Comparison of ENCODE assay signal across 14 mouse cellular contexts in the genomic region with DNA sequence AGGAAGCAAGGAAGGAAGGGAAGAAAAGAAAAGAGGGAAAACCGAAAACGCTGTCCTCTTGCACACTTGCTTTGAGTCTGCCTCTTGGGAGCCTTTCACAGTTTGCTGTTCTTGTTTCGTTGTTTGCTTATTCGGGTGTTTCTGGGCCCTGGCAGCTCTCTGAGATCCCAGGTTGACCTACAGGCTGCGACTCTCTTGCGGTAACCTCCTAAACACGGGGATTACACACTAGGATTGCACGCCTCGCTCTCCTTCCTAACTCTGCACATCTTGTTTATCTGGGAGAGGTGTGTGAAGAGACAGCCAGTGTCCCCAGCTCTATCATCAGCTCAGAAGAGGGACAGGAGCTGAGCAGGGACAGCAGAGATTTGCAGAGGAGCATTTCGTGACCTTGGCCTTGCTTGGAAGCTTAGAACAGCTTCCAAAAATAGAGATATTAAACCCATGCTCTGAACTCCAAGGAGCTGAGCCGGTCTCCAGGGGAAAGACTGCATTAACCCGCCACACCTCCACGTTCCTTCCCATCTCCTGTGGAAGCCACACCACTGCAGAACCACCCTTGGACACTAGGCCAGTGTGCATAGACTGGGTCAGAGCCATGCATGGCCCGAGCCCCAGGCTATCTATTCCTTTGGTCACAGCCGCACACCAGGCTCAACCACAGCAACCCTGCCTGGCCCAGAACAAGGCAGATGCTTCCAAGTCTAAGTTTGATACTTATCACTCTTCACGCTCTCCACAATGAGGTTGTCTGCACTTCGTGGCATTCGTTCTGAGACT. TPM values are rescaled to one million over a fixed set of nuclear protein-coding genes. Genes with fewer than 3 reads are reported as not detected.
DNase-seq lines count a peak whose midpoint lies in the region; ATAC-seq and TF ChIP-seq lines count a peak whose summit lies in the region.
"Had no signal": no experiment of that assay in that cellular context is flagged by ENCODE, and none has a peak within 500 bp of the region (broad histone marks: within the 10 kb centered on the region; RNA-seq: fewer than 3 reads in every experiment).

No protein-coding gene starts in this region.

- H3K9ac ChIP-seq in heart, embryonic 11.5 days (ENCODE audit: low read depth, low read length) = peak overlapping the region; percentile 49; the same call in 1 of the 2 replicates
- H3K9ac ChIP-seq in stomach, embryonic 16.5 days (ENCODE audit: low read length) = peak overlapping the region; percentile 35; the same call in 1 of the 2 replicates
- H3K9ac ChIP-seq in stomach, postnatal 0 days (ENCODE audit: low read length) = no peak overlapping the region
- H3K9ac ChIP-seq in hindbrain, embryonic 11.5 days (ENCODE audit: low read depth, low read length) = no peak overlapping the region
- H3K9ac ChIP-seq: forebrain, embryonic 15.5 days; midbrain, embryonic 12.5 days had no signal

- H3K27ac ChIP-seq in heart, embryonic 11.5 days (ENCODE audit: low read depth, low read length) = peak overlapping the region; percentile 79
- H3K27ac ChIP-seq in stomach, embryonic 16.5 days (ENCODE audit: low read length) = no peak overlapping the region
- no peak overlapping the region for H3K27ac ChIP-seq in stomach, postnatal 0 days (replicated peaks)
- H3K27ac ChIP-seq in hindbrain, embryonic 11.5 days (ENCODE audit: low read depth, low read length) = no peak overlapping the region
- H3K27ac ChIP-seq: forebrain, embryonic 15.5 days; midbrain, embryonic 12.5 days had no signal

- ATAC-seq in heart, embryonic 11.5 days (replicated peaks; ENCODE audit: insufficient number of reproducible peaks, low FRiP score, low TSS enrichment) = no peak
- no peak for ATAC-seq in stomach, embryonic 16.5 days (ENCODE audit: insufficient read depth, low FRiP score)
- no peak for ATAC-seq in stomach, postnatal 0 days (ENCODE audit: low FRiP score, low TSS enrichment)
- ATAC-seq in hindbrain, embryonic 11.5 days (ENCODE audit: low FRiP score) = no peak
- ATAC-seq: forebrain, embryonic 15.5 days; Patski had no signal

- TF ChIP-seq EP300 in stomach, postnatal 0 days (optimal IDR thresholded peaks at IDR 0.05) = no peak

- WGBS in heart, embryonic 11.5 days (ENCODE audit: insufficient replicate concordance) = 51% methylated on average over 18 of the region's 18 CpGs
- WGBS in stomach, embryonic 16.5 days = 73% methylated on average over 18 of the region's 18 CpGs
- WGBS in stomach, postnatal 0 days = 63% methylated on average over 18 of the region's 18 CpGs
- WGBS in hindbrain, embryonic 11.5 days = 85% methylated on average over 18 of the region's 18 CpGs

- TF ChIP-seq CTCF in stomach, postnatal 0 days (IDR thresholded peaks at IDR 0.05; ENCODE audit: low read depth) = no peak

- peaks cover 22% of the 10 kb centered on the region for H3K4me1 ChIP-seq in heart, embryonic 11.5 days (ENCODE audit: control insufficient read depth, insufficient read depth, low read length)
- no peaks in the 10 kb centered on the region for H3K4me1 ChIP-seq in stomach, embryonic 16.5 days (ENCODE audit: control insufficient read depth, insufficient read depth, low read length)
- no peaks in the 10 kb centered on the region for H3K4me1 ChIP-seq in stomach, postnatal 0 days (replicated peaks; ENCODE audit: control insufficient read depth, insufficient read depth)
- H3K4me1 ChIP-seq in hindbrain, embryonic 11.5 days (replicated peaks; ENCODE audit: control insufficient read depth, insufficient read depth, low read length) = no peaks in the 10 kb centered on the region
- H3K4me1 ChIP-seq: forebrain, embryonic 15.5 days; midbrain, embryonic 12.5 days had no signal

- H3K4me2 ChIP-seq in heart, embryonic 11.5 days = peak overlapping the region; percentile 16; the same call in 1 of the 2 replicates
- no peak overlapping the region for H3K4me2 ChIP-seq in stomach, embryonic 16.5 days (ENCODE audit: low read depth, low read length)
- H3K4me2 ChIP-seq in stomach, postnatal 0 days (replicated peaks; ENCODE audit: low read depth) = no peak overlapping the region
- H3K4me2 ChIP-seq in hindbrain, embryonic 11.5 days (replicated peaks; ENCODE audit: low read depth, low read length) = no peak overlapping the region
- H3K4me2 ChIP-seq: forebrain, embryonic 15.5 days; midbrain, embryonic 12.5 days had no signal

- intact Hi-C loops in heart, postnatal 36 days (cut with DNase I) = no loop called here

- H3K36me3 ChIP-seq in heart, embryonic 11.5 days (ENCODE audit: control insufficient read depth, insufficient read depth, low read length) = peaks cover 10% of the 10 kb centered on the region
- no peaks in the 10 kb centered on the region for H3K36me3 ChIP-seq in stomach, embryonic 16.5 days (ENCODE audit: control insufficient read depth, insufficient read depth, low read length)
- H3K36me3 ChIP-seq in stomach, postnatal 0 days (ENCODE audit: control insufficient read depth, insufficient read depth, low read length) = peaks cover 7% of the 10 kb centered on the region
- peaks cover 2% of the 10 kb centered on the region; the same call in 1 of the 2 replicates for H3K36me3 ChIP-seq in hindbrain, embryonic 11.5 days (ENCODE audit: control insufficient read depth, insufficient read depth, low read length)

- DNase-seq in adrenal gland, postnatal 10 days = peak; percentile 45
- no peak for DNase-seq in adrenal gland, postnatal 25 days
- DNase-seq in heart, postnatal 36 days = no peak
- DNase-seq in stomach, postnatal 0 days (ENCODE audit: low spot score) = no peak
- DNase-seq in hindbrain, embryonic 11.5 days (ENCODE audit: low spot score) = no peak
- no peak for DNase-seq in thymus, postnatal 25 days
- DNase-seq: cerebellum, postnatal 10 days; kidney, adult 8-10 months had no signal

- no peak overlapping the region for H3K4me3 ChIP-seq in heart, embryonic 11.5 days (ENCODE audit: low read depth, low read length)
- no peak overlapping the region for H3K4me3 ChIP-seq in stomach, embryonic 16.5 days (replicated peaks; ENCODE audit: low read length)
- H3K4me3 ChIP-seq in stomach, postnatal 0 days (ENCODE audit: low read depth, low read length) = no peak overlapping the region
- H3K4me3 ChIP-seq in hindbrain, embryonic 11.5 days (ENCODE audit: low read depth, low read length) = no peak overlapping the region
- H3K4me3 ChIP-seq: forebrain, embryonic 15.5 days; midbrain, embryonic 12.5 days had no signal

- no peaks in the 10 kb centered on the region for H3K27me3 ChIP-seq in heart, embryonic 11.5 days (ENCODE audit: control insufficient read depth, insufficient read depth, low read length)
- H3K27me3 ChIP-seq in stomach, embryonic 16.5 days (ENCODE audit: control insufficient read depth, insufficient read depth, low read length) = no peaks in the 10 kb centered on the region
- no peaks in the 10 kb centered on the region for H3K27me3 ChIP-seq in stomach, postnatal 0 days (ENCODE audit: control insufficient read depth, insufficient read depth, low read length)
- H3K27me3 ChIP-seq in hindbrain, embryonic 11.5 days (ENCODE audit: control insufficient read depth, insufficient read depth, low read length) = no peaks in the 10 kb centered on the region
- H3K27me3 ChIP-seq: forebrain, embryonic 15.5 days; midbrain, embryonic 12.5 days; Patski had no signal

- H3K9me3 ChIP-seq in heart, embryonic 11.5 days (replicated peaks; ENCODE audit: control insufficient read depth, low read length) = no peaks in the 10 kb centered on the region
- no peaks in the 10 kb centered on the region for H3K9me3 ChIP-seq in stomach, embryonic 16.5 days (replicated peaks; ENCODE audit: control insufficient read depth, low read length)
- no peaks in the 10 kb centered on the region for H3K9me3 ChIP-seq in stomach, postnatal 0 days (ENCODE audit: control insufficient read depth, low read length)
- no peaks in the 10 kb centered on the region for H3K9me3 ChIP-seq in hindbrain, embryonic 11.5 days (ENCODE audit: control insufficient read depth, low read length)
- H3K9me3 ChIP-seq: forebrain, embryonic 15.5 days; midbrain, embryonic 12.5 days had no signal

RNA-seq across cellular contexts. Expression of gene Grtp1, which starts 19.3 kb away (rescaled TPM):
- 10 to 100 TPM; 10.3 to 13.4 TPM for total RNA-seq in adrenal gland, postnatal 10 days (2021)
- 14.8 and 22.1 TPM in 2 replicates for total RNA-seq in adrenal gland, postnatal 25 days (2021)
- polyA plus RNA-seq in heart, embryonic 11.5 days (2014; fragmentation: Nextera tagmentation; extraction: Ambion mirVana) = 28.2 and 30.6 TPM in 2 replicates
- 1 to 10 TPM; 4.8 to 4.9 TPM for total RNA-seq in heart, postnatal 36 days (2021)
- polyA plus RNA-seq in stomach, embryonic 16.5 days (2015; fragmentation: Nextera tagmentation; extraction: Ambion mirVana) = 22.6 and 25.5 TPM in 2 replicates
- polyA plus RNA-seq in stomach, postnatal 0 days (2015; fragmentation: Nextera tagmentation; extraction: Ambion mirVana) = 30.6 and 31.8 TPM in 2 replicates
- 12.9 and 13.0 TPM in 2 replicates for polyA plus RNA-seq in hindbrain, embryonic 11.5 days (2014; fragmentation: Nextera tagmentation; extraction: Ambion mirVana)
- total RNA-seq: granulocyte monocyte progenitor cell, adult 5-6 weeks had no signal

RNA-seq across cellular contexts. Expression of gene Lamp1, which starts 22.1 kb away (rescaled TPM):
- 100 to 1,000 TPM; 351 to 364 TPM for total RNA-seq in adrenal gland, postnatal 10 days (2021)
- total RNA-seq in adrenal gland, postnatal 25 days (2021) = 393 and 413 TPM in 2 replicates
- 334 and 393 TPM in 2 replicates for polyA plus RNA-seq in heart, embryonic 11.5 days (2014; fragmentation: Nextera tagmentation; extraction: Ambion mirVana)
- total RNA-seq in heart, postnatal 36 days (2021) = 100 to 1,000 TPM; 403 to 406 TPM
- 241 and 263 TPM in 2 replicates for polyA plus RNA-seq in stomach, embryonic 16.5 days (2015; fragmentation: Nextera tagmentation; extraction: Ambion mirVana)
- 260 and 278 TPM in 2 replicates for polyA plus RNA-seq in stomach, postnatal 0 days (2015; fragmentation: Nextera tagmentation; extraction: Ambion mirVana)
- polyA plus RNA-seq in hindbrain, embryonic 11.5 days (2014; fragmentation: Nextera tagmentation; extraction: Ambion mirVana) = 261 and 286 TPM in 2 replicates

Comparison
In these comparisons a context has a peak if more than half of its experiments do, and no peak if none do; other contexts are left out.
1. H3K9ac ChIP-seq: peak in heart, embryonic 11.5 days (single experiment) and stomach, embryonic 16.5 days (single experiment); none in stomach, postnatal 0 days (single experiment) and hindbrain, embryonic 11.5 days (single experiment).